Mouse (Mus musculus) lung, adult 2 months (tissue): ENCODE measurements around the gene Lhx9.

Source experiments
- CTCF ChIP-seq: fragments of 200-500 bp; IDR thresholded peaks from 2 replicates; pipeline ENCODE4 v1.5.1; 2011; ENCODE audit warnings: mild to moderate bottlenecking, low read length, control low read depth; ENCODE audit not compliant: insufficient read depth
- POLR2A ChIP-seq: fragments of 200-500 bp; IDR thresholded peaks from 2 replicates; pipeline ENCODE4 v1.6.1; 2011; ENCODE audit warnings: low read depth, mild to moderate bottlenecking, control low read depth, low read length, borderline replicate concordance; ENCODE audit errors: extremely low read depth

GRCm38 (mm10) chr1:138842315-138842714 lies 6.1 kb downstream of the Lhx9 start:
- TF ChIP-seq POLR2A: no peak
- TF ChIP-seq CTCF: no peak
